Mouse (Mus musculus): ENCODE results near the gene Ifnb1.

DNA sequence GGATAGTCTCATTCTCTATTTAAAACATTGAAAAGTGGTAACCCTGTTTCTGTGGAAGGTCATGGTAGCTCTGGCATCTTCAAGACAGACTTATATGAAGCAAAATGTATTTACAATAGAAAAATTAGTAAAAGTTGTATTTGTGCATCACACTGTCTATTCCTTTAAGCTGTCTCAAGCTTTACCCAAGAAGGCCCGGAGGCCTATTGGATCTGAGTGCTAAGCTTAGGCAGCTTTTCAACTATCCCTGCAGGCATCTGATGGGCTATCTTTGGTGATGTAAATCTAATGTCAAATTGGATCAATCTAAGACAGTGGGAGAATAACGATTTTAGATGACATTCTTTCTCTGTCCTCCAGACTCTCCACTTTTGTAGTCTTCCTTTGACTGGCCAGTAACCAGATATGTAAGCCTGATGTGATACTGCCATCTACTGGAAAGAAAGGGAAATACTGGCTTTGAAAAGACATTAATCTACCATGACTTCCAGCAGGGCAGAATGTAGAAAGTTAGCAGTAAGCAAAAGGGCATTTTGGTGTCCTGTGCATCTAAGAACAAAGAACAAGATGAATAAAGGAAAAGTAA lies 21.2 kb upstream of the Ifnb1 start:
- TF ChIP-seq GATA1 (IDR thresholded peaks at IDR 0.05; ENCODE audit: borderline replicate concordance, low read length) (no peak), FLI1 (IDR thresholded peaks at IDR 0.05; ENCODE audit: low read length) (no peak)
